Mouse (Mus musculus): ENCODE measurements around the gene Hic1.

Hic1 gene

DNA sequence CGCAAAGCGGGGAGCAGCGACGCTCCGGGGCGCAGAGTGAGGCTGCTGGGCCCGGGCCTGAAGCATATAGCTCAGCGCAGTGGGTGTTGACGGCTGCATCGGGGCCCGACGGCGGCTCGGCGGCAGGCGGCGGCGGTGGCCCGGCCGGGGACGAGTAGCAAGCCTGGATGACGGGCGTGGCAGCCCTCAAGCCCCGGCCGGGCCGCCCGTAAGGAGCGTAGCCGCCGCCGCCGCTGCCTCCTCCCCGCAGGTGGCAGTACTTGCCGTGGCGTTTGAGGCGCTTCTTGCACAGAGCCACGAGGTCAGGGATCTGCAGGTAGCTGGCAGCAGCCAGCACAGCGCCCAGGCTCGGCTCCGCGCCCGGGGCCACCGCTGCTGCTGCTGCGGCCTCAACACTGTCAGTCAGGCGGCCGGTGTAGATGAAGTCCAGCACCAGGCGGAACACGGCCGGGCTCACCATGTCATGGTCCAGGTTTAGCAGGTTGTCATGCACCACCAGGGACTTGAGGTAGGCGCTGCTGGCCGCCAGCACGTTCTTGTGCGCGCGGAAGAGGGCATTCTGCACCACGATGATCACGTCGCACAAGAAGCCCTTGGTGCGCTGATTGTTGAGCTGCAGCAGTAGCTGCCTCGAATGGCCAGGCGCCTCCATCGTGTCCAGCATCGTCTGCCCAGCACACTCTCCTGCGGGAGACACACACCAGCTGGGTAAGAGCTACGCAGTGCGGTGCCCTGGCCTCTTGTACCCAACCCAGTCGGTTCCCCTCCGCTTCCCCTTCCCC, 2.3 kb downstream of the Hic1 start:
- no peak for DNase-seq

DNA sequence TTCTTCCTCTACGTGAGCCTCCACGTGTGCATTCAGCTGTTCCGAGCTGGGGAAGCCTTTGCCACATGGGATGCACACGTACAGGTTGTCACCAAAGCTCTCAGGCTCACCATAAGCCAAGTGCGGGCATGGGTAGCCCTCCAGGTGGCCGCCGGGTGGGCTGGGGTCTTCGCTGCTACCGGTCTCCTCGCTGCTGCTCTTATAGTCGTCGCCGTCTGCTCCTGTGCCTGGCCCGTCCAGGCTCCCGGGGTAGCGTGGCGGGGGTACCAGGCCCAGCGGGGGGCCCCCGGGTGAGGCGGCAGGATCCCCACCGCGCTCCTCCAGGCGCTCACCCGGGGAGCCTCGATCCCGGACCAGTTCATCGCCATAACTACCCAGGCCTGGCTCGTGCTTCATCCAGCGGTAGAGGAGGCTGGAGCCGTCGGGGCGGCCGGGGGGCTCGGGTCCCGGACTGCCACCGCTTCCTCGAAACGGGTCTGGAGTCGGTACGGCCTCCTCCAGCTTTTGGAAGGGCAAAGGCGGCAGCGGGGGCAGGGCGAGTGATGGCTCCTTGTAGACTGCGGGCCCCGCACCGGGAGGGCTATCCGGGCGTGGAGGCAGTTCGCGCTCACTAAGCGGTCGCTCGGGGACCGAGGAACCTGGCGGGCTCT, 3.0 kb downstream of the Hic1 start:
- DNase-seq: no peak

GRCm38 (mm10) chr11:75165441-75166192, 3.7 kb downstream of the Hic1 start:
- DNase-seq: peak; percentile 81

GRCm38 (mm10) chr11:75164750-75165149, 4.6 kb downstream of the Hic1 start:
- no peak for DNase-seq

GRCm38 (mm10) chr11:75164051-75164450, 5.3 kb downstream of the Hic1 start:
- DNase-seq: no peak

- no peak for DNase-seq
Measured at GRCm38 (mm10) chr11:75163379-75163778, 5.9 kb downstream of the Hic1 start.

DNA sequence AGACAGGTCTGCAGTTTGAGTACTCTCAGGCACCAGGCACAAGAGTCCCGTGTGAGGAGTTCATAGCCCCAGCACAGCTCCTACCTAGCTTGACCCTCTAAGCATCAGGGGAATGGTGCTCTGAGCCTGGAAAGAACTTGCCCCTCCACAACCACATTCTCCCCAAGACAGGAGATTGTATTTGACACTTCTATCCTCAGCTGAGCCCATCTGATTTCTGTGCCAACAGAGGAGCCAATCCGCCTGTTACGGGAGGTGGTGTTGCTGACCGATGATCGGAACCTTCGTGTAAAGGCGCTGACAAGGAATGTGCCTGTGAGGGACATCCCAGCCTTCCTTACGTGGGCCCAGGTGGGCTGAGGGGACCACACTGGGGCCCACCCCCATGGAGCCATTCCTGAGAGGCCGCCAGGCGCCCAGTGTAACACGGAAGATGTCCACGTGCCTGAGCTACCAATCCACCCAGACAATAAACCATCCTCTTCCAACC, 6.7 kb downstream of the Hic1 start:
- no peak for DNase-seq

- DNase-seq: no peak
Measured at GRCm38 (mm10) chr11:75161417-75162008, 7.8 kb downstream of the Hic1 start.

DNA sequence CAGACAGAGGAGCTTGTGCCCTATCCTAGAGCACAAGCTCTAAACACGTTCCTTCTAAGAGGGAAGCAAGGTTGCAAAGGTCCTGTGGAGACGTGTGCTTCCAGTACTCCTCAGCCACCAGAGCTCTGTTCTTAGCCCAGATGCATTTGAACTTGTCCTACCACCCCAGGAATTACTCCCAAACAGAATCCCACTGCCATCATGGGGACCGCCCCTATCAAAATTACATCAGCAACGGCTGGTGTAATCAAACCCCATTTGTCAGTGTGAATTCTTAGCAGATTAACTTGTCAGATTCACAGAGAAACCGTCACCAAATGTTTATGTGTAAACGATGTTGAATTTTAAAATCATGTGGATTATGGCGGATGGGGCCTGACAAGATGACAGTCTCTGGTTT, 8.4 kb downstream of the Hic1 start:
- DNase-seq: no peak

DNA sequence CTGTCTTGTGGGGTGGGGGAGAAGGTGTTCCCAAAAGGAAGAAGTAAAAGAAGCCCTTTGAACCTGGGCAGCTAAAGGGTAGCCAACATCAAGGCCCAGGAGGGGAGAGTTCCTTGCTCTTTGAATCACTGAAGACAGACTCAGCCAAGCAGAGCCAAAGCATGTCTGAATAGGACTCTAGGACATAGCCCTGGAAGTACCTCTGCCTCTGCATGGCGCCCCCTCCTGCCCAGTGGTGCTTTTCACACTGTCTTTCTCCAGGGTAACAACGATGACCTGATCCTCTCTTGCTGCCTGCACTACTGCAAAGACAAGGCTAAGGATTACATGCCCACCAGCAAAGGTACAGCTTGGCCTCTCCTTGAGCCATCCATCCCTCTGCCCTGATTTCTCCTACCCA, 9.8 kb downstream of the Hic1 start:
- no peak for DNase-seq

DNA sequence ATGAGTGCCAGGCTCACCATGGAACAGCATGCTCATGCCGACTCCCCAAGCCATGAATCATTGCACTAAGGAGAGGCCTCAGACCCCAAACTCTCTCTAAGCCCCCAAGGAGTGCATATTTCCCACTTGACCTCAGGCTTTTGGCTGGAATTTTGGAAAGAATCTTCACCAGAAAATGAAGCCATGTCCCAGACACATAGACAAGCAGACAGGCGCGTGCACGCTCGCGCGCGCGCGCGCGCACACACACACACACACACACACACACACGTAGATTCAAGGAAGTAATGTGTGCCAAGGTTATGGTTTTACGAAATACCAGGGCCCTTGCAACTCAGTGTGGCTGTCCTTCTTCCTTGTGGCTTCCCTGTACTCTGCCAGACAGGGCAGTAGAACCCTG, 10.9 kb downstream of the Hic1 start:
- no peak for DNase-seq

DNA sequence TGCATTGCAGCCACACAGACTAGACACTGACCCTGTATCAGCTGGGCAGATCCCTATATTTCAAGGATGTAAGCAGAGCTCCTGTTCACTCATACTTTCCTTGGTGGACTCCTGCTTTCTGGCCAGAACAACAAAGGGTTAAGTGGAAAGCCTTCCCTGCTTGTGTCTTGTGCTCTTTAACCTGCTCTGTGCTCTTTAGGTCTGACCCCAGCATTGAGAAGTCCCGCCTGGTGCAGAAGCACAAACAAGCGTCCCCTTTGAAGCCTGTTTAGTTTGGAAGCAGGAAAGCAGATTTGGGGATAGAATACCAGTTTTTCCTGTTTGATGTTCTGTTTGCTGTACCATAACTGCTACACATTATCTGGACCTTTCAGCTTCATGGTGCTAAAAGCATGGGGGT, 11.4 kb downstream of the Hic1 start:
- no peak for DNase-seq

DNA sequence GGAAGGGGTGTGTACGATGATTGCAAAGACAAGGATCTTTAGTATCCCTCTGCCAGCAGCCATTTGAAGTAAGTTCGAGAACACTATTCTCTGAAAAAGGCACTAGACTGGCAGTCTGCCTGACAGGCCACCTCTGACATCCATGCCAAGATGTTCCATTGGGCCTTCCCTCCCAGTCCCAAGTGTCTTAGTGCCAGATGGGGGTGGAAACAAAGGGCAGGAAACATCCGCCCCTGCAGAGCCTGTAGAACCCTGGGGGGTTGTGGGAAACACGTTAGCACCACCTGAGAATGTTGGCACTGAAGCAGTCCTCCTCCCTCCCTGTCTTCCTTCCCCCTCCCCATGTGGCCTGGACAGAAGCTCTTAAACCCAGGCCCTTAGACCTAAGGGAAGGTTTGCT, 12.3 kb downstream of the Hic1 start:
- DNase-seq: no peak

DNA sequence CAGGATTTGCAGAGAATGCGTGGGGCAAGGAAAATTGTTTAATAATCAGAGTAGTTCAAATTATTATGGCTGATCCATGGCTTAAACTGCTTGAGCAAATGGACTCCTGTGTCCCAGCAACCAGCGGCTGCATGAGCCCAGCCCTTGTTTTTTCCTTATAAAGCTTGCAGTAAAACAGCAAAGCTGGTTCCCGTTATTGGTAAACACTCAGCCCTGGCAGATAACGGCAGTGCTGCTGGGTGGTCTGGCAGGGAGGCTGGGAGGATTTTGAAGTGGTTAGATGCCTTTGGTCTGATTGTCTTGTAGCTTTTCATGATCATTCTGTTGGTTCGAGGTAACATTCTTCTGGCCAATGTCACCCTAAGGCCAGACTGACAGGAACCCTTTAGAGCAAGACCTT, 12.9 kb downstream of the Hic1 start:
- no peak for DNase-seq

- DNase-seq: no peak
Measured at GRCm38 (mm10) chr11:75155985-75156384, 13.3 kb downstream of the Hic1 start.

GRCm38 (mm10) chr11:75154053-75154585, 15.2 kb downstream of the Hic1 start:
- DNase-seq: no peak

DNA sequence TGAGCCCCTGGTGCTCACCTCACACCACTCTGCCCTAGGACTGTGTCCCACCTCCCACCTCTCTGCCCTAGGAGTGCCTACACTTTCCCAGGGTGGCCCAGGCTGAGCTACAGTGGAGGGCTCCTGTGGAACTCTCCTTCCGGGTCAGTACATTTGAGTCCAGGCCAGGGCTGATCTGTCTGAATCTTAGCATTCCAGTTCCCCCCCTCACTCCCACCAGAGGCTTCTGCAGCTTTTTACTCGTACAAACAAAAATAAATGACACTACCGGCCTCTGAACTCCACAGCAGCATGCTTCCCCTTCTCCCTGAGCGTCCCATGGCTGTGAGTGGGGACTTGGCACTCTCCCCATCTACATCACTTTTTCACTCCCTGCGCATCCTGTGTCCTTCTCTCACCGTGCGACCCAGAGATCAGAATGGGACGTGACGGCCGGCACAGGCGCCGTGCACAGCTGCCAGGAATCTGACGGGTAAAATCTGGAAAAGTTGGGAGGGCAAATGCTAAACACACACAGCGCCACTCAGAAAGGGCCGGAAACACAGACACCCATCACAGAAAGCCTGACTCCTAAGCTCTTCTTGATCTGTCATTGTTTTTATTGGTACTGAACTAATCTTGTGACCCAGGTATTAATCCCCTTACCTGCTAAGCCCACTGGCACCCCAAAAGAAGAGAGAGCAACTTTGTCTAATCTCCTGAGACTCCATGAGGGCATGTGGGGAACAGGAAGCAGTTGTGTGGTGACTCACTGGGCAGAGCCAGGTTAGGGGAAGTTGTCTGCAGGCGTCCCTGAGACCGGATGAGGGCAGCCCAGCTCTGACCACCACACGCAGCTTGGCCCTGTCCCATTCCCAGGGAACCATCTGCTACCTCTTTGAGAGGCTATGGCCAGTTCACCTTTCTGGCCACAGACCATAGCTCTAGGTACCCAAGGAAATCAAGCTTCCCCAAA, 16.4 kb downstream of the Hic1 start:
- DNase-seq: no peak

DNA sequence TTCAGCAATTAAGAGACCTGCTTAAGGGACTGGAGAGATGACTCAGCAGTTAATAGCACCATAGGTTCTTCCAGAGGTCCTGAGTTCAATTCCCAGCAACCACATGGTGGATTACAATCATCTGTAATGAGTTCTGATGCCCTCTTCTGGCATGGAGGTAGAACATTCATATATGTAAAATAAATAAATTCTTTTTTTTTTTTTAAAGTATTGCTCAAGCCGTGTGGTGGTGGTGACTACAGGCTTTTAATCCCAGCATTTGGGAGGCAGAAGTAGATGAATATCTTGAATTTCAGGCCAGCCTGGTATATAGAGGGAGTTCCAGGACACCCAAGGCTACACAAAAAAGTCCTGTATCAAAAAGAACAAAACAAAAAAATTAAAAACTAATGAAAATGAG, 19.0 kb downstream of the Hic1 start:
- no peak for DNase-seq

- no peak for DNase-seq
Measured at GRCm38 (mm10) chr11:75148332-75149035, 20.8 kb downstream of the Hic1 start.

- DNase-seq: no peak
Measured at GRCm38 (mm10) chr11:75147846-75148168, 21.5 kb downstream of the Hic1 start.

DNA sequence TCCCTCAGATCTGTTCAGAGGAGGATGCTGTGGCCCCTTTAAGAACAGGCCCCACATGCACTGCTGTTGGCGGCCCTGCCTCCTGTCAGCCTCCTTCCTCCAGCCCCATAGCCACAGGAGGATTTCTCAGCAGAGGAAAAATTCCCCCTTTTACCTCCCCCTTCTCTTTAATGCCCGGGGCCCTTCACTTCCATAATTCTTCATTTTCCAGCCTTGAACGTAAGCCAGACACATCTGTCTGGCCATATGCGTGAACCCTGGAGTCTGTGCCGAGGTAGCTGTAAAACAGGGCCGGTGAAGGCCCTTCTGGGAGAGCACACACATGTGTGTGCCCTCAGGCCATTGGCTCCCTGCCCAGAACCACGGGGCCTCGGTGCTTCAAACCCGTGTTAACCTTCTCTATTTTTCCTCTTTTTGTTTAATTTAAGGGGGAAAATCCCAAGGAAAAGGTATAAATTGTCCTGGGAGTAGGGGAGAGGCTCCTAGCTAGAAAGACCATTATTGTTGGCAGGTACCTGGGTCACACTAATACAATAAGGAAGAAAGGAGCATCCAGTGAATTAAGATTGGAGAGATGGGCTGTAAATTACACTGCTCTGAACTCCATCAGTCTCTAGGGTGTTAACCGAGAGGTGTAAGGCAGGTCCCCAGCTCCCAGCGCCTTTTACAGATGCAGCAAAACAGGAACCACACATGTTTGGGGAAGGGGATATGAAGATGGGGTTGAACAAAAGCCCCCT, 22.0 kb downstream of the Hic1 start:
- no peak for DNase-seq

All from right cerebral cortex, adult 18-20 months (tissue).